Mouse (Mus musculus): ENCODE measurements at regions not wholly inside any gene's neighbourhood (a gene's known extent, or its start where the extent isn't known, plus 50 kb on each side); places are given as distances from the start of the nearest gene placed in this dataset.
"Not testable (repeated sequence)": the region's sequence is repeated elsewhere in the genome, so short reads cannot be mapped to it uniquely, and the experiment has no call there.

- H3K27me3 ChIP-seq (ENCODE audit: control insufficient read depth, insufficient read depth, low read length), result no peaks in the 10 kb centered on the region
- no peaks in the 10 kb centered on the region; the same call in 1 of the 2 replicates for H3K4me1 ChIP-seq (ENCODE audit: control insufficient read depth, insufficient read depth, low read length)
- TF ChIP-seq CTCF (IDR thresholded peaks at IDR 0.05; ENCODE audit: borderline replicate concordance, insufficient read depth, low read depth, low read length), result no peak
- TF ChIP-seq POLR2A (IDR thresholded peaks at IDR 0.05; ENCODE audit: borderline replicate concordance, insufficient read depth, low read length), result no peak
- no peak overlapping the region for H3K4me3 ChIP-seq (replicated peaks; ENCODE audit: insufficient read depth, low read depth, low read length)
- peak; percentile 15 to 39 for DNase-seq
- no peak overlapping the region for H3K27ac ChIP-seq (ENCODE audit: insufficient read depth, low read length)
- 18% methylated on average over 5 of the region's 5 CpGs for WGBS
Observed at GRCm38 (mm10) chr2:53437046-53437815, 245.7 kb downstream of the Arl6ip6 start.

GRCm38 (mm10) chr2:53440301-53440700 is 248.8 kb downstream of the Arl6ip6 start:
- DNase-seq; H3K4me1 ChIP-seq (ENCODE audit: control insufficient read depth, insufficient read depth, low read length); H3K4me3 ChIP-seq (replicated peaks; ENCODE audit: insufficient read depth, low read depth, low read length); H3K27ac ChIP-seq (ENCODE audit: insufficient read depth, low read length); H3K27me3 ChIP-seq (ENCODE audit: control insufficient read depth, insufficient read depth, low read length): not testable (repeated sequence)
- WGBS, result 66% methylated on average over 3 of the region's 3 CpGs

- 31% methylated on average over 3 of the region's 3 CpGs for WGBS
- peak in 1 of 2 experiments; percentile 14 for DNase-seq
- H3K27me3 ChIP-seq (ENCODE audit: control insufficient read depth, insufficient read depth, low read length), result no peaks in the 10 kb centered on the region
- no peaks in the 10 kb centered on the region for H3K4me1 ChIP-seq (ENCODE audit: control insufficient read depth, insufficient read depth, low read length)
- no peak overlapping the region for H3K27ac ChIP-seq (ENCODE audit: insufficient read depth, low read length)
- no peak for TF ChIP-seq POLR2A (IDR thresholded peaks at IDR 0.05; ENCODE audit: borderline replicate concordance, insufficient read depth, low read length)
- no peak for TF ChIP-seq CTCF (IDR thresholded peaks at IDR 0.05; ENCODE audit: borderline replicate concordance, insufficient read depth, low read depth, low read length)
- no peak overlapping the region for H3K4me3 ChIP-seq (replicated peaks; ENCODE audit: insufficient read depth, low read depth, low read length)
Observed at GRCm38 (mm10) chr2:53460265-53460664, 268.7 kb downstream of the Arl6ip6 start.

- no peak for TF ChIP-seq CTCF (IDR thresholded peaks at IDR 0.05; ENCODE audit: borderline replicate concordance, insufficient read depth, low read depth, low read length)
- no peak for TF ChIP-seq POLR2A (IDR thresholded peaks at IDR 0.05; ENCODE audit: borderline replicate concordance, insufficient read depth, low read length)
- WGBS, result 75% methylated on average over 4 of the region's 4 CpGs
- Histone ChIP-seq H3K27ac (ENCODE audit: insufficient read depth, low read length) (no peak overlapping the region), H3K4me1 (ENCODE audit: control insufficient read depth, insufficient read depth, low read length) (no peaks in the 10 kb centered on the region), H3K27me3 (ENCODE audit: control insufficient read depth, insufficient read depth, low read length) (no peaks in the 10 kb centered on the region), H3K4me3 (replicated peaks; ENCODE audit: insufficient read depth, low read depth, low read length) (no peak overlapping the region)
- DNase-seq, result no peak
Observed at GRCm38 (mm10) chr2:53474455-53474854, 282.9 kb downstream of the Arl6ip6 start.

GRCm38 (mm10) chr2:53479051-53479450 is 287.5 kb downstream of the Arl6ip6 start:
- WGBS, result 84% methylated on average over 4 of the region's 4 CpGs
- not testable (repeated sequence) for H3K27ac ChIP-seq (ENCODE audit: insufficient read depth, low read length); H3K4me1 ChIP-seq (ENCODE audit: control insufficient read depth, insufficient read depth, low read length); H3K27me3 ChIP-seq (ENCODE audit: control insufficient read depth, insufficient read depth, low read length); DNase-seq; H3K4me3 ChIP-seq (replicated peaks; ENCODE audit: insufficient read depth, low read depth, low read length)

- Histone ChIP-seq H3K27ac (ENCODE audit: insufficient read depth, low read length) (no peak overlapping the region), H3K4me1 (ENCODE audit: control insufficient read depth, insufficient read depth, low read length) (no peaks in the 10 kb centered on the region), H3K27me3 (ENCODE audit: control insufficient read depth, insufficient read depth, low read length) (no peaks in the 10 kb centered on the region), H3K4me3 (replicated peaks; ENCODE audit: insufficient read depth, low read depth, low read length) (no peak overlapping the region)
- no peak for DNase-seq
- WGBS, result 91% methylated on average over 1 of the region's 1 CpGs
- TF ChIP-seq POLR2A (IDR thresholded peaks at IDR 0.05; ENCODE audit: borderline replicate concordance, insufficient read depth, low read length) (no peak), CTCF (IDR thresholded peaks at IDR 0.05; ENCODE audit: borderline replicate concordance, insufficient read depth, low read depth, low read length) (no peak)
Observed at GRCm38 (mm10) chr2:53488301-53488700, 296.8 kb downstream of the Arl6ip6 start.

GRCm38 (mm10) chr2:53490805-53491585 is 299.5 kb downstream of the Arl6ip6 start:
- DNase-seq, result no peak
- no peak overlapping the region for H3K27ac ChIP-seq (ENCODE audit: insufficient read depth, low read length)
- TF ChIP-seq CTCF (IDR thresholded peaks at IDR 0.05; ENCODE audit: borderline replicate concordance, insufficient read depth, low read depth, low read length) (no peak), POLR2A (IDR thresholded peaks at IDR 0.05; ENCODE audit: borderline replicate concordance, insufficient read depth, low read length) (no peak)
- H3K4me1 ChIP-seq (ENCODE audit: control insufficient read depth, insufficient read depth, low read length), result no peaks in the 10 kb centered on the region
- H3K4me3 ChIP-seq (replicated peaks; ENCODE audit: insufficient read depth, low read depth, low read length), result no peak overlapping the region
- H3K27me3 ChIP-seq (ENCODE audit: control insufficient read depth, insufficient read depth, low read length), result no peaks in the 10 kb centered on the region
- WGBS, result 72% methylated on average over 4 of the region's 4 CpGs

GRCm38 (mm10) chr2:53492788-53493187 is 301.3 kb downstream of the Arl6ip6 start:
- 88% methylated on average over 2 of the region's 2 CpGs for WGBS
- no peak for DNase-seq
- TF ChIP-seq POLR2A (IDR thresholded peaks at IDR 0.05; ENCODE audit: borderline replicate concordance, insufficient read depth, low read length), result no peak
- TF ChIP-seq CTCF (IDR thresholded peaks at IDR 0.05; ENCODE audit: borderline replicate concordance, insufficient read depth, low read depth, low read length), result no peak
- Histone ChIP-seq H3K4me1 (ENCODE audit: control insufficient read depth, insufficient read depth, low read length) (no peaks in the 10 kb centered on the region), H3K27ac (ENCODE audit: insufficient read depth, low read length) (no peak overlapping the region), H3K27me3 (ENCODE audit: control insufficient read depth, insufficient read depth, low read length) (no peaks in the 10 kb centered on the region), H3K4me3 (replicated peaks; ENCODE audit: insufficient read depth, low read depth, low read length) (no peak overlapping the region)

All from cerebellum, adult 2 months (tissue).